Mouse (Mus musculus): ENCODE data around the gene Kif5c.

DNA sequence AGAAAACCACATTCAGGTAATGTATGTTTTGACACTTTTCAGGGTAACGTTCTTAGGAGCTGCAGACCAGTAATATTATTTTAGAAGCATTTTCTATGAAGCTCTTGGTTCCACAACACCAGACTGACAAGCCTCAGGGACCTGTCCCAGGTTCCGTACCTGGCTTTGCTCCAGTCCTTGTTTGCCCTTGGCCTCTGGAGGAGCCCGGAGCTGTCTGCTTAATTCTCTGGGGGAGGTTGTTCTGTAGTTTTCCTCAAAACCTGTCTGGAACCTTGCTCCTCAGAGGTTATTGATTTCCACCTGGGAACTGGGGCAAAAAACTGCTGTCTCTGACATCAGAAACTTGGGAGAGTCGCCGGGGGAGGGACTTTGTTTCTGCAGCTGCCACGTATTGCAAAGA lies 11.5 kb downstream of the Kif5c start:
- TF ChIP-seq CEBPB (IDR thresholded peaks at IDR 0.05; ENCODE audit: low read depth) (no peak), CTCF (IDR thresholded peaks at IDR 0.05; ENCODE audit: control insufficient read depth, insufficient read depth, insufficient read length) (no peak), FOSL1 (IDR thresholded peaks at IDR 0.05; ENCODE audit: insufficient read depth, low read length, poor library complexity, severe bottlenecking) (no peak), USF1 (IDR thresholded peaks at IDR 0.05; ENCODE audit: low read depth) (no peak), MAX (IDR thresholded peaks at IDR 0.05) (no peak), MYOG (IDR thresholded peaks at IDR 0.05; ENCODE audit: control insufficient read depth, extremely low read depth, insufficient read length) (no peak)

All from C2C12 (cell line).